Mouse (Mus musculus): ENCODE data around the gene Gk5.
"Not testable (repeated sequence)": the region's sequence is repeated elsewhere in the genome, so short reads cannot be mapped to it uniquely, and the experiment has no call there.

Gene Gk5

GRCm38 (mm10) chr9:96152801-96153200 is 33.6 kb downstream of the Gk5 start:
- peak; percentile 42 to 51 for DNase-seq

GRCm38 (mm10) chr9:96158431-96158830 is 39.3 kb downstream of the Gk5 start:
- no peak for DNase-seq

GRCm38 (mm10) chr9:96159047-96159446 is 39.9 kb downstream of the Gk5 start:
- DNase-seq, result no peak

- peak in 1 of 2 experiments; percentile 37 for DNase-seq
These were observed 41.6 kb downstream of the Gk5 start for GRCm38 (mm10) chr9:96160767-96161166.

- peak; percentile 15 to 28 for DNase-seq
These were observed 43.3 kb downstream of the Gk5 start for GRCm38 (mm10) chr9:96162421-96162820.

GRCm38 (mm10) chr9:96163443-96163842 is 44.3 kb downstream of the Gk5 start:
- no peak for DNase-seq

GRCm38 (mm10) chr9:96163983-96164382 is 44.8 kb downstream of the Gk5 start:
- DNase-seq, result not testable (repeated sequence)

- peak; percentile 25 to 74 for DNase-seq
These were observed 48.0 kb downstream of the Gk5 start for GRCm38 (mm10) chr9:96167168-96167585.

- DNase-seq, result no peak
These were observed 51.4 kb downstream of the Gk5 start for GRCm38 (mm10) chr9:96170600-96170999.

- DNase-seq, result no peak
These were observed 65.7 kb downstream of the Gk5 start for GRCm38 (mm10) chr9:96184909-96185308.

- DNase-seq, result no peak
These were observed 67.5 kb downstream of the Gk5 start for GRCm38 (mm10) chr9:96186701-96187100.

- DNase-seq, result peak; percentile 88 to 89
These were observed 76.9 kb downstream of the Gk5 start, which contains the start of gene Tfdp2 for GRCm38 (mm10) chr9:96195885-96196622. Gene Tfdp2 (plus strand): TSS chr9:96196275.

- peak in 1 of 2 experiments; percentile 31 for DNase-seq
These were observed 77.5 kb downstream of the Gk5 start for GRCm38 (mm10) chr9:96196636-96197181.

GRCm38 (mm10) chr9:96197806-96198205 is 78.6 kb downstream of the Gk5 start:
- DNase-seq, result no peak

- no peak for DNase-seq
These were observed 84.5 kb downstream of the Gk5 start for GRCm38 (mm10) chr9:96203663-96204062.

GRCm38 (mm10) chr9:96207428-96207827 is 88.3 kb downstream of the Gk5 start:
- no peak for DNase-seq

- no peak for DNase-seq
These were observed 94.0 kb downstream of the Gk5 start for GRCm38 (mm10) chr9:96213036-96213645.

GRCm38 (mm10) chr9:96214171-96214570 is 95.0 kb downstream of the Gk5 start:
- DNase-seq, result no peak

GRCm38 (mm10) chr9:96217299-96217698 is 98.1 kb downstream of the Gk5 start:
- DNase-seq, result no peak

- no peak for DNase-seq
These were observed 98.6 kb downstream of the Gk5 start for GRCm38 (mm10) chr9:96217799-96218198.

GRCm38 (mm10) chr9:96219114-96219669 is 100.0 kb downstream of the Gk5 start:
- DNase-seq, result no peak

- no peak for DNase-seq
These were observed 101.3 kb downstream of the Gk5 start for GRCm38 (mm10) chr9:96220419-96220818.

- DNase-seq, result no peak
These were observed 104.1 kb downstream of the Gk5 start for GRCm38 (mm10) chr9:96223302-96223701.

GRCm38 (mm10) chr9:96228285-96228684 is 109.1 kb downstream of the Gk5 start:
- DNase-seq, result no peak

Measured in kidney, adult 8-10 months (tissue).